Mouse (Mus musculus): ENCODE measurements around the gene 3110040M04Rik. TPM values are rescaled to one million over a fixed set of nuclear protein-coding genes. Genes with fewer than 3 reads are reported as not detected.

The 3110040M04Rik gene
- polyA plus RNA-seq (2012; rRNA removed), result 0.65 and 0.83 TPM in 2 replicates

GRCm38 (mm10) chr1:151203818-151204217, at the start of gene 3110040M04Rik:
Gene 3110040M04Rik, plus strand, starts transcription at chr1:151204121.

GRCm38 (mm10) chr1:151182266-151182665, 21.7 kb upstream of the 3110040M04Rik start, which contains the start of gene Gm47985:
Gene Gm47985, plus strand, starts transcription at chr1:151182537.

GRCm38 (mm10) chr1:151192075-151192474, 11.8 kb upstream of the 3110040M04Rik start, which contains the start of gene Gm8947:
Gene Gm8947, plus strand, starts transcription at chr1:151192376.

GRCm38 (mm10) chr1:151198120-151198519, 5.8 kb upstream of the 3110040M04Rik start, which contains the start of gene Gm47995:
Gene Gm47995, plus strand, starts transcription at chr1:151198448.

GRCm38 (mm10) chr1:151209824-151210355, 6.0 kb downstream of the 3110040M04Rik start, which contains the start of gene Gm47996:
Gene Gm47996, plus strand, starts transcription at chr1:151210131.

Other genes starting within 250 kb of the 3110040M04Rik start
- gene Hmcn1, start 210.7 kb upstream of the 3110040M04Rik start, polyA plus RNA-seq (2012; rRNA removed), result 5.0 and 5.9 TPM in 2 replicates
- gene Gm47985, start 21.6 kb upstream of the 3110040M04Rik start, polyA plus RNA-seq (2012; rRNA removed), result 1.2 and 1.7 TPM in 2 replicates
- 0.61 and 0.67 TPM in 2 replicates for gene Gm8947, start 11.7 kb upstream of the 3110040M04Rik start, polyA plus RNA-seq (2012; rRNA removed)
- gene Gm47995, start 5.7 kb upstream of the 3110040M04Rik start, polyA plus RNA-seq (2012; rRNA removed), result 0.65 and 0.88 TPM in 2 replicates
- gene Gm47996, start 6.0 kb downstream of the 3110040M04Rik start, polyA plus RNA-seq (2012; rRNA removed), result 0.19 and 0.25 TPM in 2 replicates
- gene Ivns1abp, start 140.4 kb downstream of the 3110040M04Rik start, polyA plus RNA-seq (2012; rRNA removed), result 135 and 146 TPM in 2 replicates
- 10.7 and 10.9 TPM in 2 replicates for gene Swt1, start 224.3 kb downstream of the 3110040M04Rik start, polyA plus RNA-seq (2012; rRNA removed)
- 11.8 and 12.6 TPM in 2 replicates for gene Trmt1l, start 224.4 kb downstream of the 3110040M04Rik start, polyA plus RNA-seq (2012; rRNA removed)